Mouse (Mus musculus) forebrain, embryonic 15.5 days (tissue): Measurements from ENCODE around the gene Spats2. TPM values are rescaled to one million over a fixed set of nuclear protein-coding genes. Genes with fewer than 3 reads are reported as not detected.
"Not testable (repeated sequence)": the region's sequence is repeated elsewhere in the genome, so short reads cannot be mapped to it uniquely, and the experiment has no call there.

ENCODE experiments used
- ATAC-seq: fragments of 200-750 bp; cut with Nextera tagmentation; replicated peaks from 2 replicates; pipeline ENCODE4 v1.8.0; 2017; ENCODE audit warnings: mild to moderate bottlenecking, moderate TSS enrichment, moderate library complexity
- H3K27ac ChIP-seq: fragments of 300-500 bp; sonication (generic); replicated peaks from 2 replicates; pipeline ENCODE4 v1.5.1; 2015; ENCODE audit warnings: mild to moderate bottlenecking, inconsistent platforms
- H3K27me3 ChIP-seq: fragments of 300-500 bp; sonication (generic); 2 replicates; pipeline ENCODE4 v1.6.1; 2015; ENCODE audit warnings: inconsistent platforms
- H3K36me3 ChIP-seq: fragments of 300-500 bp; sonication (generic); 2 replicates; pipeline ENCODE4 v1.6.1; 2015; ENCODE audit warnings: mild to moderate bottlenecking, inconsistent platforms
- H3K4me1 ChIP-seq: fragments of 300-500 bp; sonication (generic); 2 replicates; pipeline ENCODE4 v1.6.1; 2015; ENCODE audit warnings: inconsistent platforms
- H3K4me2 ChIP-seq: fragments of 300-500 bp; sonication (generic); replicated peaks from 2 replicates; pipeline ENCODE4 v1.6.1; 2015; ENCODE audit warnings: mild to moderate bottlenecking, inconsistent platforms
- H3K4me3 ChIP-seq: fragments of 300-500 bp; sonication (generic); 2 replicates; pipeline ENCODE4 v1.5.1; 2015; ENCODE audit warnings: mild to moderate bottlenecking, inconsistent platforms
- H3K9ac ChIP-seq: fragments of 300-500 bp; sonication (generic); replicated peaks from 2 replicates; pipeline ENCODE4 v1.6.1; 2015; ENCODE audit warnings: mild to moderate bottlenecking, inconsistent platforms
- H3K9me3 ChIP-seq: fragments of 300-500 bp; sonication (generic); 2 replicates; pipeline ENCODE4 v1.6.1; 2016; ENCODE audit warnings: inconsistent platforms
- whole genome bisulfite sequencing: fragments of 180-500 bp; shearing (Covaris S2); methylation state at CpG from one replicate; pipeline ENCODE4 v1.1.7; 2015; ENCODE audit warnings: mixed read lengths; 5-methylcytosine and 5-hydroxymethylcytosine counted together
- polyA plus RNA-seq: library from polyadenylated mRNA; unstranded; fragments of >200 nt; fragmentation: Nextera tagmentation; extraction: Ambion mirVana; gene quantifications from 2 replicates; pipeline ENCODE4 v1.2.1, GENCODE M21; 2015

Spats2 gene
- polyA plus RNA-seq, 1 experiment from 2014 or later = 43.7 TPM

- Histone ChIP-seq H3K4me2 (no peak overlapping the region), H3K4me1 (no peaks in the 10 kb centered on the region), H3K9ac (no peak overlapping the region), H3K27ac (no peak overlapping the region), H3K36me3 (peaks cover 37% of the 10 kb centered on the region), H3K4me3 (no peak overlapping the region), H3K9me3 (no peaks in the 10 kb centered on the region), H3K27me3 (no peaks in the 10 kb centered on the region)
- 67% methylated on average over 4 of the region's 4 CpGs for WGBS
- ATAC-seq = no peak
Measured at GRCm38 (mm10) chr15:99240129-99240528, 114.4 kb downstream of the Spats2 start.

- H3K36me3 ChIP-seq = peaks cover 47% of the 10 kb centered on the region
- H3K27ac ChIP-seq = no peak overlapping the region
- no peaks in the 10 kb centered on the region for H3K4me1 ChIP-seq
- WGBS = 74% methylated on average over 4 of the region's 4 CpGs
- H3K4me2 ChIP-seq = no peak overlapping the region
- no peak overlapping the region for H3K9ac ChIP-seq
- H3K4me3 ChIP-seq = no peak overlapping the region
- ATAC-seq = no peak
- H3K27me3 ChIP-seq = no peaks in the 10 kb centered on the region
- no peaks in the 10 kb centered on the region for H3K9me3 ChIP-seq
Measured at GRCm38 (mm10) chr15:99241249-99241648, 115.5 kb downstream of the Spats2 start.

GRCm38 (mm10) chr15:99242045-99242444 lies 116.3 kb downstream of the Spats2 start:
- Histone ChIP-seq H3K4me1 (no peaks in the 10 kb centered on the region), H3K9ac (no peak overlapping the region), H3K36me3 (peaks cover 53% of the 10 kb centered on the region), H3K27me3 (no peaks in the 10 kb centered on the region), H3K4me3 (no peak overlapping the region), H3K27ac (no peak overlapping the region), H3K9me3 (no peaks in the 10 kb centered on the region), H3K4me2 (no peak overlapping the region)
- 96% methylated on average over 10 of the region's 10 CpGs for WGBS
- ATAC-seq = no peak

GRCm38 (mm10) chr15:99246736-99247135 lies 121.0 kb downstream of the Spats2 start:
- not testable (repeated sequence) for H3K4me2 ChIP-seq, H3K9ac ChIP-seq, H3K27ac ChIP-seq, H3K4me3 ChIP-seq, ATAC-seq, H3K9me3 ChIP-seq, H3K27me3 ChIP-seq
- peaks cover 56% of the 10 kb centered on the region for H3K36me3 ChIP-seq
- peaks cover 11% of the 10 kb centered on the region for H3K4me1 ChIP-seq
- 86% methylated on average over 6 of the region's 6 CpGs for WGBS

GRCm38 (mm10) chr15:99248972-99249371 lies 123.3 kb downstream of the Spats2 start:
- no peak overlapping the region for H3K4me3 ChIP-seq
- H3K9me3 ChIP-seq = no peaks in the 10 kb centered on the region
- peaks cover 37% of the 10 kb centered on the region for H3K36me3 ChIP-seq
- peaks cover 23% of the 10 kb centered on the region for H3K4me1 ChIP-seq
- ATAC-seq = no peak
- 84% methylated on average over 9 of the region's 9 CpGs for WGBS
- no peak overlapping the region for H3K27ac ChIP-seq
- no peak overlapping the region for H3K9ac ChIP-seq
- no peaks in the 10 kb centered on the region for H3K27me3 ChIP-seq
- H3K4me2 ChIP-seq = no peak overlapping the region

GRCm38 (mm10) chr15:99249938-99250337 lies 124.2 kb downstream of the Spats2 start:
- WGBS = 92% methylated on average over 11 of the region's 11 CpGs
- Histone ChIP-seq H3K4me1 (peaks cover 23% of the 10 kb centered on the region), H3K4me2 (no peak overlapping the region), H3K36me3 (peaks cover 28% of the 10 kb centered on the region), H3K9me3 (no peaks in the 10 kb centered on the region), H3K27me3 (no peaks in the 10 kb centered on the region), H3K9ac (no peak overlapping the region), H3K4me3 (no peak overlapping the region), H3K27ac (no peak overlapping the region)
- ATAC-seq = no peak

- not testable (repeated sequence) for ATAC-seq, H3K27me3 ChIP-seq, H3K9me3 ChIP-seq, H3K27ac ChIP-seq
- peak overlapping the region; percentile 61 for H3K4me2 ChIP-seq
- peak overlapping the region; percentile 58 for H3K9ac ChIP-seq
- WGBS = under 1% methylated on average over 15 of the region's 15 CpGs
- peaks cover 18% of the 10 kb centered on the region for H3K36me3 ChIP-seq
- peak overlapping the region; percentile 69 for H3K4me3 ChIP-seq
- H3K4me1 ChIP-seq = peaks cover 23% of the 10 kb centered on the region
Measured at GRCm38 (mm10) chr15:99251111-99251510, 125.4 kb downstream of the Spats2 start.

- peak within 1 kb of the TSS; percentile 95 for H3K27ac ChIP-seq
- peaks cover 11% of the 10 kb centered on the region for H3K36me3 ChIP-seq
- H3K9me3 ChIP-seq = no peaks in the 10 kb centered on the region
- peak within 1 kb of the TSS; percentile 58 for H3K9ac ChIP-seq
- peak within 1 kb of the TSS; percentile 78 for H3K4me2 ChIP-seq
- under 1% methylated on average over 52 of the region's 52 CpGs for whole genome bisulfite sequencing
- peak within 1 kb of the TSS; percentile 69 for H3K4me3 ChIP-seq
- peak; percentile 93 for ATAC-seq
- no peaks in the 10 kb centered on the region for H3K27me3 ChIP-seq
- peaks cover 23% of the 10 kb centered on the region for H3K4me1 ChIP-seq
Measured at GRCm38 (mm10) chr15:99251626-99252380, 126.1 kb downstream of the Spats2 start, which contains the start of gene Mcrs1. Gene Mcrs1, minus strand, starts transcription at chr15:99251961.

- WGBS = 5% methylated on average over 22 of the region's 22 CpGs
Measured at GRCm38 (mm10) chr15:99252381-99253174, 126.9 kb downstream of the Spats2 start.

GRCm38 (mm10) chr15:99253175-99253479 lies 127.4 kb downstream of the Spats2 start:
- H3K4me3 ChIP-seq = peak overlapping the region; percentile 69; the same call in 1 of the 2 replicates
- ATAC-seq, H3K9me3 ChIP-seq, H3K9ac ChIP-seq, H3K36me3 ChIP-seq, H3K27me3 ChIP-seq, H3K27ac ChIP-seq: not testable (repeated sequence)
- WGBS = 45% methylated on average over 2 of the region's 2 CpGs
- peaks cover 23% of the 10 kb centered on the region for H3K4me1 ChIP-seq
- peak overlapping the region; percentile 78; the same call in 1 of the 2 replicates for H3K4me2 ChIP-seq

More at GRCm38 (mm10) chr15:99252381-99253174, 126.9 kb downstream of the Spats2 start:
- Histone ChIP-seq H3K27me3 (no peaks in the 10 kb centered on the region), H3K36me3 (peaks cover 5% of the 10 kb centered on the region; the same call in 1 of the 2 replicates), H3K27ac (peak overlapping the region; percentile 95), H3K4me1 (peaks cover 23% of the 10 kb centered on the region), H3K4me2 (peak overlapping the region; percentile 78), H3K4me3 (peak overlapping the region; percentile 69), H3K9ac (peak overlapping the region; percentile 58), H3K9me3 (no peaks in the 10 kb centered on the region)
- no peak; the same call in 1 of the 2 replicates for ATAC-seq

- peaks cover 23% of the 10 kb centered on the region for H3K4me1 ChIP-seq
- no peaks in the 10 kb centered on the region for H3K36me3 ChIP-seq
- H3K9me3 ChIP-seq = no peaks in the 10 kb centered on the region
- H3K4me3 ChIP-seq = no peak overlapping the region
- no peak overlapping the region for H3K9ac ChIP-seq
- H3K27me3 ChIP-seq = no peaks in the 10 kb centered on the region
- no peak overlapping the region for H3K27ac ChIP-seq
- whole genome bisulfite sequencing = 96% methylated on average over 6 of the region's 6 CpGs
- no peak overlapping the region for H3K4me2 ChIP-seq
- no peak for ATAC-seq
Measured at GRCm38 (mm10) chr15:99253772-99254171, 128.1 kb downstream of the Spats2 start.

- H3K36me3 ChIP-seq = no peaks in the 10 kb centered on the region
- H3K27me3 ChIP-seq = no peaks in the 10 kb centered on the region
- no peak for ATAC-seq
- H3K4me2 ChIP-seq = no peak overlapping the region
- H3K27ac ChIP-seq = no peak overlapping the region
- H3K9ac ChIP-seq = no peak overlapping the region
- no peaks in the 10 kb centered on the region for H3K9me3 ChIP-seq
- H3K4me1 ChIP-seq = peaks cover 27% of the 10 kb centered on the region
- WGBS = 93% methylated on average over 2 of the region's 2 CpGs
- H3K4me3 ChIP-seq = no peak overlapping the region
Measured at GRCm38 (mm10) chr15:99254477-99255005, 128.8 kb downstream of the Spats2 start.
